Mouse (Mus musculus) liver, adult 2 months (tissue): ENCODE data around the gene Kcnip4. TPM values are rescaled to one million over a fixed set of nuclear protein-coding genes. Genes with fewer than 3 reads are reported as not detected.

Experiments used
- DNase-seq: peaks from one replicate; pipeline ENCODE4 v3.0.0-alpha.2; 2011; ENCODE audit warnings: low read depth, low spot score; ENCODE audit errors: extremely low read depth
- H3K27ac ChIP-seq: fragments of 200-500 bp; replicated peaks from 2 replicates; pipeline ENCODE4 v1.5.1; 2012; ENCODE audit warnings: low read depth, mild to moderate bottlenecking, control low read depth, inconsistent platforms, low read length; ENCODE audit not compliant: insufficient read depth
- H3K27me3 ChIP-seq: fragments of 200-500 bp; 2 replicates; pipeline ENCODE4 v1.6.1; 2012; ENCODE audit warnings: mild to moderate bottlenecking, moderate library complexity, low read length, inconsistent platforms; ENCODE audit not compliant: control insufficient read depth, insufficient read depth
- H3K36me3 ChIP-seq: fragments of 200-500 bp; 2 replicates; pipeline ENCODE4 v1.6.1; 2012; ENCODE audit warnings: low read length, inconsistent platforms; ENCODE audit not compliant: control insufficient read depth, insufficient read depth
- H3K4me1 ChIP-seq: fragments of 200-500 bp; 2 replicates; pipeline ENCODE4 v1.6.1; 2011; ENCODE audit warnings: low read length; ENCODE audit not compliant: control insufficient read depth, insufficient read depth
- H3K4me3 ChIP-seq: fragments of 200-500 bp; 2 replicates; pipeline ENCODE4 v1.5.1; 2011; ENCODE audit warnings: low read depth, mild to moderate bottlenecking, control low read depth, low read length, moderate library complexity; ENCODE audit not compliant: insufficient read depth
- H3K79me2 ChIP-seq: fragments of 200-500 bp; 2 replicates; pipeline ENCODE4 v1.6.1; 2012; ENCODE audit warnings: inconsistent platforms, mild to moderate bottlenecking, low read length, moderate library complexity; ENCODE audit not compliant: control insufficient read depth, insufficient read depth
- H3K9ac ChIP-seq: fragments of 200-500 bp; 2 replicates; pipeline ENCODE4 v1.6.1; 2012; ENCODE audit warnings: low read depth, mild to moderate bottlenecking, control low read depth, inconsistent platforms, low read length
- CTCF ChIP-seq: fragments of 200-500 bp; IDR thresholded peaks from 2 replicates; pipeline ENCODE4 v1.5.1; 2011; ENCODE audit warnings: low read depth, low read length, control low read depth
- POLR2A ChIP-seq: fragments of 200-500 bp; IDR thresholded peaks from 2 replicates; pipeline ENCODE4 v1.6.1; 2011; ENCODE audit warnings: low read length, control low read depth; ENCODE audit not compliant: insufficient read depth; ENCODE audit errors: extremely low read depth
- WGBS: fragments of 180-500 bp; shearing (Covaris S2); methylation state at CpG from one replicate; pipeline ENCODE4 v1.1.7; 2018; 5-methylcytosine and 5-hydroxymethylcytosine counted together
- polyA plus RNA-seq: library from polyadenylated mRNA; depleted of rRNA; stranded (reverse); fragments of >200 nt; gene quantifications from 2 replicates; pipeline ENCODE4 v1.2.3, GENCODE M21; 2012
- total RNA-seq: library from RNA; depleted of rRNA; stranded (reverse); fragments of >200 nt; gene quantifications from 2 replicates; pipeline ENCODE4 v1.2.3, GENCODE M21; 2014

Gene Kcnip4
- total and polyA plus RNA-seq, 2 experiments, result not detected

GRCm38 (mm10) chr5:48402497-48402896 is 1122.2 kb downstream of the Kcnip4 start:
- Histone ChIP-seq H3K4me3 (no peak overlapping the region), H3K79me2 (no peaks in the 10 kb centered on the region), H3K27me3 (no peaks in the 10 kb centered on the region), H3K4me1 (no peaks in the 10 kb centered on the region), H3K9ac (no peak overlapping the region), H3K27ac (no peak overlapping the region), H3K36me3 (peaks cover 13% of the 10 kb centered on the region)
- WGBS, result 85% methylated on average over 3 of the region's 3 CpGs
- no peak for TF ChIP-seq CTCF
- no peak for DNase-seq

GRCm38 (mm10) chr5:48371890-48372766 is 1152.6 kb downstream of the Kcnip4 start:
- H3K36me3 ChIP-seq, result peaks cover 15% of the 10 kb centered on the region; the same call in 1 of the 2 replicates

GRCm38 (mm10) chr5:48349309-48349708 is 1175.4 kb downstream of the Kcnip4 start:
- Histone ChIP-seq H3K4me1 (no peaks in the 10 kb centered on the region), H3K27ac (no peak overlapping the region), H3K9ac (no peak overlapping the region), H3K36me3 (no peaks in the 10 kb centered on the region), H3K4me3 (no peak overlapping the region), H3K79me2 (no peaks in the 10 kb centered on the region), H3K27me3 (no peaks in the 10 kb centered on the region)
- 76% methylated on average over 1 of the region's 1 CpGs for WGBS
- no peak for DNase-seq
- no peak for TF ChIP-seq CTCF
- TF ChIP-seq POLR2A, result no peak

More at GRCm38 (mm10) chr5:48371890-48372766, 1152.6 kb downstream of the Kcnip4 start:
- Histone ChIP-seq H3K27me3 (no peaks in the 10 kb centered on the region), H3K9ac (peak overlapping the region; percentile 87), H3K4me1 (peaks cover 4% of the 10 kb centered on the region), H3K27ac (peak overlapping the region; percentile 73), H3K4me3 (peak overlapping the region; percentile 98), H3K79me2 (no peaks in the 10 kb centered on the region)
- WGBS, result under 1% methylated on average over 44 of the region's 44 CpGs
- TF ChIP-seq CTCF, result no peak
- no peak for TF ChIP-seq POLR2A
- DNase-seq, result peak; percentile 86

GRCm38 (mm10) chr5:48345983-48346648 is 1178.6 kb downstream of the Kcnip4 start:
- no peak for DNase-seq
- Histone ChIP-seq H3K79me2 (no peaks in the 10 kb centered on the region), H3K4me1 (no peaks in the 10 kb centered on the region), H3K36me3 (no peaks in the 10 kb centered on the region), H3K4me3 (no peak overlapping the region), H3K27me3 (no peaks in the 10 kb centered on the region), H3K9ac (no peak overlapping the region), H3K27ac (no peak overlapping the region)
- TF ChIP-seq CTCF, result no peak
- TF ChIP-seq POLR2A, result no peak
- WGBS, result 96% methylated on average over 2 of the region's 2 CpGs

- Histone ChIP-seq H3K79me2 (no peaks in the 10 kb centered on the region), H3K4me3 (no peak overlapping the region), H3K27me3 (no peaks in the 10 kb centered on the region), H3K27ac (no peak overlapping the region), H3K9ac (no peak overlapping the region), H3K4me1 (no peaks in the 10 kb centered on the region), H3K36me3 (no peaks in the 10 kb centered on the region)
- WGBS, result 37% methylated on average over 5 of the region's 5 CpGs
- peak; percentile 35 for DNase-seq
- TF ChIP-seq POLR2A (no peak), CTCF (0 out of 2 replicates have a peak, but pooled peaks have one; percentile 2)
Measured at GRCm38 (mm10) chr5:48345095-48345982, 1179.4 kb downstream of the Kcnip4 start.
